Mouse (Mus musculus) gastrocnemius, adult 2 months (tissue): ENCODE measurements around the gene Hist1h3i. TPM values are rescaled to one million over a fixed set of nuclear protein-coding genes. Genes with fewer than 3 reads are reported as not detected.
"Not testable (repeated sequence)": the region's sequence is repeated elsewhere in the genome, so short reads cannot be mapped to it uniquely, and the experiment has no call there.

Source experiments
- DNase-seq: peaks from one replicate; pipeline ENCODE4 v3.0.0; 2022
- H3K27ac ChIP-seq: fragments of 200-600 bp; 2 replicates; pipeline ENCODE4 v1.8.1; 2022; ENCODE audit warnings: mild to moderate bottlenecking
- H3K4me3 ChIP-seq: fragments of 200-600 bp; 2 replicates; pipeline ENCODE4 v1.8.1; 2022; ENCODE audit warnings: mild to moderate bottlenecking, moderate library complexity
- CTCF ChIP-seq: fragments of 200-600 bp; IDR thresholded peaks from 2 replicates; pipeline ENCODE4 v1.8.1; 2022; ENCODE audit warnings: antibody characterized with exemption, mild to moderate bottlenecking, moderate library complexity
- intact Hi-C: fragments of 180-260 bp; cut with DNase I; formaldehyde crosslinking; loops from one replicate; pipeline ENCODE4 v1.15.1; 2025
- long read RNA-seq, 2 experiments: library from polyadenylated mRNA; stranded (forward); transcript quantifications; one replicate each; pipeline ENCODE4 v2.0.0; 2021
- total RNA-seq, 2 experiments: library from RNA; stranded (reverse); gene quantifications; 2 replicates each; pipeline ENCODE4 v1.2.3; 2021

The Hist1h3i gene
- total RNA-seq = 10 to 100 TPM; 10.1 to 10.3 TPM
- long read RNA-seq, experiment 1, partial matches to known transcripts = 0 of 1 reads
- long read RNA-seq, experiment 1, other reads (novel, unspliced or antisense) = 0 of 1 reads
- long read RNA-seq, experiment 2 = 0 reads

GRCm38 (mm10) chr13:21783255-21783617 is at the start of gene Hist1h3i:
TSS of gene Hist1h3i (minus strand) at chr13:21783370.
- DNase-seq = peak; percentile 41
- intact Hi-C loops = loop anchor here (10.0 kb wide), 2 partner anchors 68 to 1652 kb away; partner anchors contain the start of genes Hist1h2ai, Hist1h2bl and Hist1h3h
- Histone ChIP-seq H3K4me3 (peak within 1 kb of the TSS; percentile 76), H3K27ac (peak within 1 kb of the TSS; percentile 81)
- TF ChIP-seq CTCF = no peak

- DNase-seq, intact Hi-C loops, H3K27ac ChIP-seq: not testable (repeated sequence)
- peak within 1 kb of the TSS; percentile 42 for H3K4me3 ChIP-seq
Observed at GRCm38 (mm10) chr13:21831418-21832394, 48.5 kb upstream of the Hist1h3i start, which contains the start of gene Hist1h4n. TSS of gene Hist1h4n (minus strand) at chr13:21832196.

- no peak overlapping the region for H3K4me3 ChIP-seq
- DNase-seq = no peak
- intact Hi-C loops = no loop called here
- TF ChIP-seq CTCF = no peak
- H3K27ac ChIP-seq = no peak overlapping the region
Observed at GRCm38 (mm10) chr13:21830344-21830743, 47.2 kb upstream of the Hist1h3i start.

GRCm38 (mm10) chr13:21828511-21828910 is 45.3 kb upstream of the Hist1h3i start:
- TF ChIP-seq CTCF = no peak
- no peak for DNase-seq
- no peak overlapping the region for H3K27ac ChIP-seq
- intact Hi-C loops = loop anchor here (10.0 kb wide), 1 partner anchor 1856 kb away; the partner anchor contains the start of genes Hist1h2ac and Hist1h2bc
- H3K4me3 ChIP-seq = no peak overlapping the region

GRCm38 (mm10) chr13:21820082-21820890 is 37.1 kb upstream of the Hist1h3i start:
- not testable (repeated sequence) for H3K27ac ChIP-seq, DNase-seq, H3K4me3 ChIP-seq
- intact Hi-C loops = loop anchor here (10.0 kb wide), 1 partner anchor 1865 kb away; the partner anchor contains the start of genes Hist1h2ac and Hist1h2bc

- H3K27ac ChIP-seq, DNase-seq, intact Hi-C loops: not testable (repeated sequence)
- peak overlapping the region; percentile 46 for H3K4me3 ChIP-seq
Observed at GRCm38 (mm10) chr13:21812092-21812491, 28.9 kb upstream of the Hist1h3i start.

- intact Hi-C loops, H3K27ac ChIP-seq: not testable (repeated sequence)
- DNase-seq = peak; percentile 38
- peak within 1 kb of the TSS; percentile 46 for H3K4me3 ChIP-seq
Observed at GRCm38 (mm10) chr13:21811539-21811938, 28.4 kb upstream of the Hist1h3i start, which contains the start of gene Hist1h4m. TSS of gene Hist1h4m (plus strand) at chr13:21811746.

- H3K4me3 ChIP-seq, intact Hi-C loops, H3K27ac ChIP-seq, DNase-seq: not testable (repeated sequence)
Observed at GRCm38 (mm10) chr13:21811074-21811473, 27.9 kb upstream of the Hist1h3i start.

GRCm38 (mm10) chr13:21810073-21810472 is 26.9 kb upstream of the Hist1h3i start, which contains the start of the genes Hist1h2bq and Hist1h2ao:
TSS of gene Hist1h2bq (minus strand) at chr13:21810197.
TSS of gene Hist1h2ao (plus strand) at chr13:21810465.
- H3K4me3 ChIP-seq, DNase-seq: not testable (repeated sequence)

GRCm38 (mm10) chr13:21803058-21803457 is 19.9 kb upstream of the Hist1h3i start:
- intact Hi-C loops, H3K27ac ChIP-seq, DNase-seq, H3K4me3 ChIP-seq: not testable (repeated sequence)

More at GRCm38 (mm10) chr13:21810073-21810472, 26.9 kb upstream of the Hist1h3i start, which contains the start of the genes Hist1h2bq and Hist1h2ao:
- intact Hi-C loops, H3K27ac ChIP-seq: not testable (repeated sequence)

GRCm38 (mm10) chr13:21797163-21797562 is 14.0 kb upstream of the Hist1h3i start:
- intact Hi-C loops, H3K4me3 ChIP-seq, H3K27ac ChIP-seq, DNase-seq: not testable (repeated sequence)

GRCm38 (mm10) chr13:21795584-21795983 is 12.4 kb upstream of the Hist1h3i start:
- DNase-seq = no peak
- Histone ChIP-seq H3K27ac (no peak overlapping the region), H3K4me3 (no peak overlapping the region)
- intact Hi-C loops = no loop called here
- TF ChIP-seq CTCF = no peak
